Mouse (Mus musculus): Measurements from ENCODE around the gene Mmp1b.
"Not testable (repeated sequence)": the region's sequence is repeated elsewhere in the genome, so short reads cannot be mapped to it uniquely, and the experiment has no call there.

- TF ChIP-seq CTCF (conservative IDR thresholded peaks at IDR 0.05; ENCODE audit: low read length); NANOG (IDR thresholded peaks at IDR 0.05; ENCODE audit: borderline replicate concordance, low read length): not testable (repeated sequence)
Observed at GRCm38 (mm10) chr9:7396556-7396955, 8.7 kb upstream of the Mmp1b start.
